Mouse (Mus musculus) testis, postnatal 14 days (tissue): ENCODE measurements at regions not wholly inside any gene's neighbourhood (a gene's known extent, or its start where the extent isn't known, plus 50 kb on each side); places are given as distances from the start of the nearest gene placed in this dataset.

Source experiments
- DNase-seq: peaks from one replicate; pipeline ENCODE4 v3.0.0; 2021; ENCODE audit warnings: low spot score

GRCm38 (mm10) chr5:97330074-97330473, 62.1 kb downstream of the Naa11 start:
- DNase-seq = no peak

- DNase-seq = no peak
Observed at GRCm38 (mm10) chr5:97325831-97326230, 66.3 kb downstream of the Naa11 start.

DNA sequence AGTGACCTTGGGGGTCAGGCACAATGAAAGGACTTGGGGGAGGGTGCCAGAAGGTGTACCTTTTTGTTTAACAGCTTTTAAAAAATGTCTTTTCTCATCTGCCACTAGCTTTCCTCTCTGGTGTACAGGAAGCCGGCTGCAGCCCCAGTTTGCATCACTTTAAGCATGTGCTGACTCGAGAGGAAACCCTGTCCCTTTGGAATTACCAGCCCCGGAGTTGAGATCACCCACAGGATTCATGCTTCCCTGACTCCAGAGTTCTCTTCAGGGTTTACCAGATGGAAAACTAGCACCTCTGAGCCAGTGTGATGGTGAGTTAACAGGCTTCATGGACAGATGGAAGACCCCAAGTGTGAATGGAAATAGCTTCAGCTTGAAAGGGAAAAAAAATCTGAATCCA, 68.3 kb downstream of the Naa11 start:
- no peak for DNase-seq

GRCm38 (mm10) chr5:97319816-97320487, 72.2 kb downstream of the Naa11 start:
- no peak for DNase-seq

- DNase-seq = no peak
Observed at GRCm38 (mm10) chr5:97306902-97307301, 85.3 kb downstream of the Naa11 start.

DNA sequence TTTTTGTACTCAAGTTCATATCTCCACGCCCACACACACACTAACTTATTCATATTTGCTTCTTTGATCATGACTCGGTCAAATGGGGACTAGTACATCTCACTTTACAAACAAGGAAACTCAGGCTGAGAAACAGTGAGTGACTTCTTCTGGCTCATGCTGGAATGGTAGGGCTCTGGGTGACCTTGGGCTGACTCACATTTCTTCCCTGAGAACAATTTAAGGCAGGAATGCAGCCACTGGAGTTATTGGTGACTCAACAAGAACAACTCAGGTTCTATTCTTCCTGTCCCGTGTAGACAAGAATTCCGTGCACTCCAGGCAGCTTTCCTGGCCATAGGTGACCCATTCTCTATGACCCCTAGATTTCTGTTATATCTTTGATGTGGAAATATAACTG, 87.3 kb downstream of the Naa11 start:
- no peak for DNase-seq

DNA sequence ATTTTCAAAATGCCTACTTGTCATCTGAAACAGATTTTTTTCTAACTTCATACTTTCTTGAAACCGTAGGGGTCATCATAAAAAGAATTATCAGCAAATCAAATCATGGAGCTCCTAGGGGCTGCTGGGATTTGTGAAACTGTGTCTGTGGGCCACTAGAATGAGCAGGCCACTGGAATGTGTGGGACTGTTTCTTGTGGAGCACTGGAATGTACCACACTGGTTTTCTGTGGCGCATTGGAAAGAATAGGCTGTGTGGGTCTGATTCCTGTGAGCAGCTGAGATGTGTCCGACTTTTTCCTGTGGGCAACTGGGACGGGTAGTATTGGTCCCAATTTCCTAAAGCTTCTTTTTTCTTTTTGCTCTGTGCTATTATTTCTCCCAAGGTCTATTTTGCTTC, 90.6 kb downstream of the Naa11 start:
- no peak for DNase-seq

GRCm38 (mm10) chr5:97300861-97301260, 91.3 kb downstream of the Naa11 start:
- no peak for DNase-seq

DNA sequence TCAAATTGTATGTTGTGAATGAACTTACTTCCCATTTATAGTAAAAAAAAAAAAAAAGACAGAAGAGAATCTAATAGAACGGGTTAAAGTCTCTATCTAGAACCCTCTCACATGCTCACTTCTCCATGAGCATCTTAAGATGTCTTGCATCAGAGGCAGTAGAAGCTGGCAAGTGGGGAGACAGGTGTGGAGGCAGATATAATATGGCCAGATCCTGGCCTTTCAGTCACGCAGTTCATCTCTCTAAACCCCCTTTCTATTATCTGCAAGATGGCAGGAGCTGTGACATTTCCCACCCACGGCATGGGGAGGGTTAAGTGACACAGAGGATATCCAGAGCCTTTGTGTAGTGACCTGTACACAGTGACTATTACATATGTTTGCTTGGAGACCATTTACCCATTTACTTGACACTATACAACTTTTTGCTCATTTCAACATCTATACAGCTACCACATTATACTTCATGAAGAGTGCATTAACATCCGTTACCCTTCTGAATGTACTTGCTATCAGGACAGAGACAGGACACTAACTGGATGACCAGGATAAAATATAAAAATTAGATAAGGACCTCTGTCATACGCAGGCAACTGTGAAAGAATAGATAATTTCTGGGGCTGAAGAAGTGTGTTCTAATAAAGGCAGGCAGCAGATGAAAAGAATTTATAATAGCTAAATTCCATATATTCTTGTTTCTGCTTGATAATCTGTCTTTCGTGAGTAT, 91.9 kb downstream of the Naa11 start:
- DNase-seq = no peak

- no peak for DNase-seq
Observed at GRCm38 (mm10) chr5:97299631-97300030, 92.5 kb downstream of the Naa11 start.

DNA sequence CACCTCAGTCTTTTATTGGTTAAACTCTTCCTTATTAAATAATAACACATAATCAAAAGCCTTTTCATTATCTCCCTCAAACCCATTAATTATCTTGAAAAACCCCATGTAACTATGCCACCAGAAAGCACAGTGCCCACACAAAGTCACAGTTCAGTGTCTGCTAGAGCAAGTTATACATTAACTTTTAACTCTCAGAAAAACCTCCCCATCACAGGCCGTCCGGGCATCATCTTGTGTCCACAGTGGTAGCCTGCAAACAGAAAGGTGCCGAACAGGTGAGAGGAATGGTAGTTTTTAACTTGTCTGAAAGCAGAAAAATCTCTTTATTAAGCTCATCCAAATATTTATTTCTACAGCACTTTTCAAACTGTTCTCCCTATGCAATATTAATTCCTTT, 96.0 kb downstream of the Naa11 start:
- DNase-seq = no peak

- no peak for DNase-seq
Observed at GRCm38 (mm10) chr5:97290166-97290681, 102.0 kb downstream of the Naa11 start.

DNA sequence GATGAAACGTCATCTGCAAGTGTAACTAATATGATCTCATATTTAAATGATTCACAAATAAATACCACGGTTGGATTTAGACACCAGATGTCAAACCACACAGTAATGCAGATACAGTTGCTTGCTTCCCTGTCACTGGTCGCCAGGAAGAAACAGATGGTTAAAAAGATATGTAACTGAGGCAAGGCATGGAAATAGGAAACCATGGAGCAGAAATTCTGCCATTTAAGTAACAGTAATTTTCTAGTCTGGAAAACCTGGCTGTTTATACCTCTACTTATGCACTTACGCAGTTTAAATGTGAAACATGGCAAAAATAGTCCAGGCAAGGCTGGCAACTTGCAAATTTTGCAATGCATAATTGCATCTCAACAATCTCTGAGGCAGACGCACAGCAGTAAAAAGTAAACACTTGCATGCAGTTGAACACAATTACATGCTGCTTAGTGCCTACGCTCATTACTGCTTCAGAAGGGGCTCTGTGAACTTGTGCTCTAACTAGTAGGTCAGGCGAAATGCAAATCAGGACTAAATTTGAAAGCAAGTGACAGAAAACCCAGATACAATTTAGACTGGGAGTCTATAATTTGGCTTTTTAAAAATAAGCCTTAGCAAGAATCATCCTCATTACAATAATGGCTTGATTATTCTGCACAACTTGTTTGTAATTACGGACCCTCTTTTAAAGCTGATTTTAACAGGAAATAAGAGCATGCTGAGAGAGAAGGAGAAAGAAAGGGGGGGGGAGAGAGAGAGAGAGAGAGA, 102.6 kb downstream of the Naa11 start:
- DNase-seq = no peak

- no peak for DNase-seq
Observed at GRCm38 (mm10) chr5:97279455-97279854, 112.7 kb downstream of the Naa11 start.

DNA sequence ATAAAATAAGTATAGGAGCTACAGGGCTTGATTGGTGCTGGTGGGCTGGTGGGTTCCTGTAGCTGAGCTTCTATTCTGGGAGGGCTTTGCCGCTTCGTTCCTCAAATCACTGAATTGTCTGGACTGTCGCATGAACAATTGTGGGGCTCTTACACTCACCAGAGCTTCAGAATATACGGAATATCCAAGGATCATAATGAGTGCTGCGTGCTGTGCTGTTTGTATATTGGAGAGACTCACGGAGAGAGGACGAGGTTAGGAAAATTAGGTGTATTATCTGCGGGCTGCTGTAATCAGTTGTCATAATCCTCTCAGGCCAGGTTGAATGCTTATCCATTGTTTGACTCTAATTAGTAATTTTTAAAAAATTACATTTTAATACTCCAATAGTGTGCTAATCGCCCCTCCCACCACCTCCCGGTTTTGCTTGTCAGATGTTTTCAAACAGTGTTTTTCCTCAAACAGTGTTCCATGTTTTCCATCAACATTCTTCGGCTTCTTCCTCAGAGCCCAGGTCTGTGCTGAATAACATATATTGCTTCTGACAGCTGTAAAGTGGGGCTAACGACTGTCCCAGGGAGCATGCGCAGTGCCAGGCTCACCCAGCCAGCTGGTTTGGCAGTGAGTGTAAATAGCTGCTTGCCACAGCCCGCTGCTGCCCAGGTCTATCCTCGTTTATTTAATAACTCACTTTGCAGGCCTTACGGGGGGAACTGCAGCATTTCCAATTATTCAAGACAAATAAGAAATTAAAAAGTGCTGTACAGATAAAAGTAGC, 114.2 kb downstream of the Naa11 start:
- no peak for DNase-seq

DNA sequence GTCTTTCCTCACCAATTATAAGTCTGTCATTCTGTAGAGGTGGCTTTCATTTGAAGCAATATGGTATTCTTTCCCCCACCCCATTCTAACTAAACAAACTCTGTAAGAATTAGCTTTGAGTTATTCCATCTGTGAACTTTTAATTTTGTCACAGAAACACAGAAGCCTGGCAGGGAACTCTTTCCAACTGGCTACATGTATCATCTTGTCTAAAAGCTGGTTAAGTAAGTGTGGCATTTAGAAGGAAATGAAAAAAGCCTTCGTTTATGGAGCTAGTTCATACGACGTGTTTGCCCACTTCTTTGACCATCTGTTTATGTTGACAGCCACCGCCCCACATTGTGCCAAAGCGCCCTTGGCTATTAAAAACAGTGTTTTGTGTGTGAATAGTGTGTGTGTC, 115.5 kb downstream of the Naa11 start:
- DNase-seq = no peak

GRCm38 (mm10) chr5:97264666-97265065, 127.5 kb downstream of the Naa11 start:
- DNase-seq = peak; percentile 8

- DNase-seq = no peak
Observed at GRCm38 (mm10) chr5:97257106-97257505, 135.1 kb downstream of the Naa11 start.

GRCm38 (mm10) chr5:97256445-97257060, 135.6 kb downstream of the Naa11 start:
- DNase-seq = no peak

- no peak for DNase-seq
Observed at GRCm38 (mm10) chr5:97236930-97237329, 125.5 kb upstream of the Paqr3 start.

- no peak for DNase-seq
Observed at GRCm38 (mm10) chr5:97226425-97226824, 115.0 kb upstream of the Paqr3 start.
